Mouse (Mus musculus) MEL (cell line): ENCODE data around the gene Mtx1. TPM values are rescaled to one million over a fixed set of nuclear protein-coding genes. Genes with fewer than 3 reads are reported as not detected.

Source experiments
- DNase-seq: peaks from one replicate; pipeline ENCODE4 v3.0.0; 2011; ENCODE audit warnings: low read depth, low spot score
- H3K27ac ChIP-seq: 2 replicates; pipeline ENCODE4 v1.5.1; 2012; ENCODE audit warnings: low read depth, mild to moderate bottlenecking, control low read depth, low read length, moderate library complexity; ENCODE audit not compliant: control insufficient read depth
- H3K27me3 ChIP-seq, 2 experiments: fragments of 150-350 bp in 1 of 2; sonication (generic) in 1 of 2; 2 replicates each; pipeline ENCODE4 v1.6.1; 2012; ENCODE audit warnings: low read length in 2 of 2, mild to moderate bottlenecking in 2 of 2, improper control_type of control experiment in 1 of 2, moderate library complexity in 1 of 2; ENCODE audit not compliant: insufficient read depth in 2 of 2, control insufficient read depth in 1 of 2
- H3K36me3 ChIP-seq, 2 experiments: 2 replicates each; pipeline ENCODE4 v1.6.1; 2012 to 2014; ENCODE audit warnings: low read length in 2 of 2, improper control_type of control experiment in 1 of 2, inconsistent platforms in 1 of 2, mild to moderate bottlenecking in 1 of 2; ENCODE audit not compliant: insufficient read depth in 2 of 2, control insufficient read depth in 1 of 2
- H3K4me1 ChIP-seq, 2 experiments: fragments of 150-350 bp in 1 of 2; sonication (generic) in 1 of 2; 2 replicates each; pipeline ENCODE4 v1.6.1; 2012; ENCODE audit warnings: low read length in 2 of 2, improper control_type of control experiment in 1 of 2, mild to moderate bottlenecking in 1 of 2; ENCODE audit not compliant: insufficient read depth in 2 of 2, control insufficient read depth in 1 of 2
- H3K4me3 ChIP-seq, 2 experiments: fragments of 150-350 bp in 1 of 2; sonication (generic) in 1 of 2; 2 replicates each; pipeline ENCODE4 v1.5.1; 2012; ENCODE audit warnings: low read depth in 2 of 2, low read length in 2 of 2, mild to moderate bottlenecking in 2 of 2, moderate library complexity in 2 of 2, control low read depth in 1 of 2, improper control_type of control experiment in 1 of 2; ENCODE audit not compliant: control insufficient read depth in 1 of 2, insufficient read depth in 1 of 2
- H3K79me2 ChIP-seq: 2 replicates; pipeline ENCODE4 v1.6.1; 2012; ENCODE audit warnings: mild to moderate bottlenecking, low read length, moderate library complexity; ENCODE audit not compliant: control insufficient read depth, poor library complexity, insufficient read depth
- H3K9ac ChIP-seq: 2 replicates; pipeline ENCODE4 v1.6.1; 2012; ENCODE audit warnings: low read depth, mild to moderate bottlenecking, control low read depth, low read length, moderate library complexity; ENCODE audit not compliant: control insufficient read depth, poor library complexity, severe bottlenecking
- H3K9me3 ChIP-seq: fragments of 150-350 bp; sonication (generic); replicated peaks from 2 replicates; pipeline ENCODE4 v1.6.1; 2012; ENCODE audit warnings: mild to moderate bottlenecking, low read length, improper control_type of control experiment, moderate library complexity; ENCODE audit not compliant: insufficient read depth
- CHD1 ChIP-seq: IDR thresholded peaks from 2 replicates; pipeline ENCODE4 v1.6.1; 2012; ENCODE audit warnings: low read depth, mild to moderate bottlenecking, inconsistent platforms, low read length, improper control_type of control experiment
- CTCF ChIP-seq, 3 experiments: IDR thresholded peaks in 2 of 3; conservative IDR thresholded peaks in 1 of 3; 2 replicates each; pipeline ENCODE4 v1.5.1; 2011 to 2012; ENCODE audit warnings: low read length in 3 of 3, low read depth in 2 of 3, mild to moderate bottlenecking in 2 of 3, improper control_type of control experiment in 1 of 3, inconsistent platforms in 1 of 3, mixed read lengths in 1 of 3, moderate library complexity in 1 of 3; ENCODE audit not compliant: control insufficient read depth in 1 of 3, insufficient read depth in 1 of 3, poor library complexity in 1 of 3, severe bottlenecking in 1 of 3
- E2F4 ChIP-seq: IDR thresholded peaks from 2 replicates; pipeline ENCODE4 v1.6.1; 2011; ENCODE audit warnings: low read depth, low read length, improper control_type of control experiment, borderline replicate concordance
- ELF1 ChIP-seq: IDR thresholded peaks from 2 replicates; pipeline ENCODE4 v1.6.1; 2014; ENCODE audit warnings: low read depth, mild to moderate bottlenecking, inconsistent platforms, low read length, improper control_type of control experiment, moderate library complexity
- EP300 ChIP-seq, 2 experiments: IDR thresholded peaks; 2 replicates each; pipeline ENCODE4 v1.6.1; 2011; ENCODE audit warnings: improper control_type of control experiment in 2 of 2, low read length in 2 of 2, low read depth in 1 of 2, mild to moderate bottlenecking in 1 of 2
- ETS1 ChIP-seq: IDR thresholded peaks from 2 replicates; pipeline ENCODE4 v1.6.1; 2012; ENCODE audit warnings: low read depth, mild to moderate bottlenecking, inconsistent platforms, low read length, improper control_type of control experiment, moderate library complexity
- GATA1 ChIP-seq: IDR thresholded peaks from 2 replicates; pipeline ENCODE4 v1.6.1; 2011; ENCODE audit warnings: low read depth, low read length, improper control_type of control experiment
- MAFK ChIP-seq: IDR thresholded peaks from 2 replicates; pipeline ENCODE4 v1.6.1; 2011; ENCODE audit warnings: low read depth, mild to moderate bottlenecking, low read length, improper control_type of control experiment, borderline replicate concordance
- MAX ChIP-seq: IDR thresholded peaks from 2 replicates; pipeline ENCODE4 v1.6.1; 2011; ENCODE audit warnings: low read length, improper control_type of control experiment
- MAZ ChIP-seq: IDR thresholded peaks from 2 replicates; pipeline ENCODE4 v1.6.1; 2012; ENCODE audit warnings: low read depth, mild to moderate bottlenecking, inconsistent platforms, low read length, improper control_type of control experiment
- MXI1 ChIP-seq: IDR thresholded peaks from 2 replicates; pipeline ENCODE4 v1.6.1; 2011; ENCODE audit warnings: mild to moderate bottlenecking, low read depth, low read length, improper control_type of control experiment
- MYB ChIP-seq: IDR thresholded peaks from 2 replicates; pipeline ENCODE4 v1.6.1; 2011; ENCODE audit warnings: mild to moderate bottlenecking, low read depth, low read length, improper control_type of control experiment
- MYC ChIP-seq: IDR thresholded peaks from 2 replicates; pipeline ENCODE4 v1.6.1; 2011; ENCODE audit warnings: low read depth, mild to moderate bottlenecking, low read length, improper control_type of control experiment, moderate library complexity
- NELFE ChIP-seq: IDR thresholded peaks from 2 replicates; pipeline ENCODE4 v1.6.1; 2011; ENCODE audit warnings: low read depth, low read length, improper control_type of control experiment
- POLR2A ChIP-seq, 2 experiments: IDR thresholded peaks; 2 replicates each; pipeline ENCODE4 v1.6.1; 2011 to 2012; ENCODE audit warnings: low read length in 2 of 2, mild to moderate bottlenecking in 2 of 2, control low read depth in 1 of 2, improper control_type of control experiment in 1 of 2, low read depth in 1 of 2, moderate library complexity in 1 of 2; ENCODE audit not compliant: control insufficient read depth in 1 of 2, insufficient read depth in 1 of 2, poor library complexity in 1 of 2
- POLR2AphosphoS2 ChIP-seq: IDR thresholded peaks from 2 replicates; pipeline ENCODE4 v1.6.1; 2011; ENCODE audit warnings: low read length, improper control_type of control experiment
- POLR2AphosphoS5 ChIP-seq: IDR thresholded peaks from 2 replicates; pipeline ENCODE4 v1.6.1; 2012; ENCODE audit warnings: low read depth, borderline replicate concordance, mild to moderate bottlenecking, inconsistent platforms, low read length, moderate library complexity, mixed read lengths
- RAD21 ChIP-seq: IDR thresholded peaks from 2 replicates; pipeline ENCODE4 v1.6.1; 2011; ENCODE audit warnings: mild to moderate bottlenecking, low read depth, low read length, improper control_type of control experiment
- RCOR1 ChIP-seq: IDR thresholded peaks from 2 replicates; pipeline ENCODE4 v1.6.1; 2012; ENCODE audit warnings: low read depth, mild to moderate bottlenecking, inconsistent platforms, low read length, improper control_type of control experiment
- SIN3A ChIP-seq: IDR thresholded peaks from 2 replicates; pipeline ENCODE4 v1.6.1; 2012; ENCODE audit warnings: low read length, improper control_type of control experiment, inconsistent platforms
- SMC3 ChIP-seq: IDR thresholded peaks from 2 replicates; pipeline ENCODE4 v1.6.1; 2011; ENCODE audit warnings: low read depth, low read length, improper control_type of control experiment
- TAL1 ChIP-seq: IDR thresholded peaks from 2 replicates; pipeline ENCODE4 v1.6.1; 2012; ENCODE audit warnings: mild to moderate bottlenecking, inconsistent platforms, low read length, moderate library complexity, mixed read lengths
- TBP ChIP-seq: IDR thresholded peaks from 2 replicates; pipeline ENCODE4 v1.8.0; 2011; ENCODE audit warnings: low read depth, low read length, improper control_type of control experiment
- TCF12 ChIP-seq: IDR thresholded peaks from 2 replicates; pipeline ENCODE4 v1.6.1; 2014; ENCODE audit warnings: low read depth, mild to moderate bottlenecking, inconsistent platforms, low read length, improper control_type of control experiment, moderate library complexity
- ZC3H11A ChIP-seq: IDR thresholded peaks from 2 replicates; pipeline ENCODE4 v1.6.1; 2012; ENCODE audit warnings: low read depth, mild to moderate bottlenecking, inconsistent platforms, low read length, improper control_type of control experiment
- ZMIZ1 ChIP-seq: IDR thresholded peaks from 2 replicates; pipeline ENCODE4 v1.6.1; 2012; ENCODE audit warnings: low read depth, mild to moderate bottlenecking, inconsistent platforms, low read length, improper control_type of control experiment, moderate library complexity
- ZNF384 ChIP-seq: IDR thresholded peaks from 2 replicates; pipeline ENCODE4 v1.6.1; 2012; ENCODE audit warnings: low read depth, mild to moderate bottlenecking, inconsistent platforms, low read length, improper control_type of control experiment
- polyA plus RNA-seq, 2 experiments: library from polyadenylated mRNA; stranded (reverse) in 1 of 2; unstranded in 1 of 2; fragments of >175 nt in 1 of 2; fragments of >200 nt in 1 of 2; gene quantifications; 2 replicates each; pipeline versions ENCODE4 v1.2.1 to v1.2.4; 2012; ENCODE audit warnings: low replicate concordance in 2 of 2, low read depth in 1 of 2; ENCODE audit not compliant: insufficient read length in 2 of 2, insufficient read depth in 1 of 2, missing spikeins in 1 of 2
- total RNA-seq: library from RNA; depleted of rRNA; stranded (reverse); fragments of 300-350 nt; gene quantifications from 2 replicates; pipeline ENCODE4 v1.2.3, GENCODE M21; 2012

The Mtx1 gene
- total and polyA plus RNA-seq, 3 experiments = 314 to 369 TPM; not detected in 1

- TF ChIP-seq TAL1 (no peak), MYB (no peak; the same call in 1 of the 2 replicates), ZMIZ1 (peak; percentile 90), MAX (peak; percentile 58; the same call in 1 of the 2 replicates), TBP (no peak), MAFK (no peak), TCF12 (peak; percentile 36; the same call in 1 of the 2 replicates), CTCF (IDR thresholded peaks at IDR 0.05 in 2 of 3, conservative IDR thresholded peaks at IDR 0.05 in 1 of 3; ENCODE audit: control insufficient read depth in 1 of 3, insufficient read depth in 1 of 3, low read depth in 2 of 3, low read length in 3 of 3, poor library complexity in 1 of 3, severe bottlenecking in 1 of 3) (no peak), EP300 (IDR thresholded peaks at IDR 0.05; ENCODE audit: low read depth in 1 of 2, low read length in 2 of 2) (peak in 1 of 2 experiments; percentile 54; a peak in 2 of 4 replicates), E2F4 (peak; percentile 60; the same call in 1 of the 2 replicates), RAD21 (no peak), CHD1 (peak; percentile 76; the same call in 1 of the 2 replicates), MXI1 (peak; percentile 77), SIN3A (peak; percentile 80), ZNF384 (no peak), MAZ (peak; percentile 95), POLR2AphosphoS5 (no peak), SMC3 (no peak)
These were observed 43.6 kb downstream of the Mtx1 start, which contains the start of gene Fam189b (continued) for GRCm38 (mm10) chr3:89183058-89183958.

GRCm38 (mm10) chr3:89182531-89183057 lies 44.3 kb downstream of the Mtx1 start:
- peaks cover 20% of the 10 kb centered on the region for H3K79me2 ChIP-seq
- DNase-seq = peak; percentile 93
- H3K9ac ChIP-seq = peak overlapping the region; percentile 50
- peak overlapping the region; percentile 92 for H3K27ac ChIP-seq
- peak overlapping the region; percentile 9 to 16; a peak in 3 of 4 replicates for H3K4me3 ChIP-seq
- H3K9me3 ChIP-seq = no peaks in the 10 kb centered on the region
- TF ChIP-seq TCF12 = no peak; the same call in 1 of the 2 replicates
- peak; percentile 95 for TF ChIP-seq MYB
- no peak for TF ChIP-seq POLR2AphosphoS2
- no peak for TF ChIP-seq ZC3H11A
- peak; percentile 73; the same call in 1 of the 2 replicates for TF ChIP-seq NELFE
- no peak; the same call in none of the 2 replicates for TF ChIP-seq SIN3A
- TF ChIP-seq POLR2A (IDR thresholded peaks at IDR 0.05; ENCODE audit: control insufficient read depth in 1 of 2, insufficient read depth in 1 of 2, low read depth in 1 of 2, low read length in 2 of 2, poor library complexity in 1 of 2) = no peak; a peak in 2 of 4 replicates
- peak; percentile 60; the same call in 1 of the 2 replicates for TF ChIP-seq MAX
- peak; percentile 83 for TF ChIP-seq GATA1
- peak; percentile 66 for TF ChIP-seq TBP
- peak; percentile 98 for TF ChIP-seq ZNF384
- peak; percentile 76 to 92; a peak in 3 of 4 replicates for TF ChIP-seq EP300 (IDR thresholded peaks at IDR 0.05; ENCODE audit: low read depth in 1 of 2, low read length in 2 of 2)
- peak; percentile 85 for TF ChIP-seq ETS1
- peak; percentile 45 for TF ChIP-seq RCOR1
- peak; percentile 34; the same call in 1 of the 2 replicates for TF ChIP-seq MXI1
- TF ChIP-seq MAFK = no peak; the same call in 1 of the 2 replicates
- TF ChIP-seq ZMIZ1 = no peak
- TF ChIP-seq CHD1 = 0 out of 2 replicates have a peak, but pooled peaks have one; percentile 77
- TF ChIP-seq MYC = peak; percentile 74
- peak; percentile 85 for TF ChIP-seq ELF1
- no peaks in the 10 kb centered on the region for H3K27me3 ChIP-seq
- peaks cover 7 to 54% of the 10 kb centered on the region in 2 experiments for H3K36me3 ChIP-seq
- peaks cover 18 to 65% of the 10 kb centered on the region in 2 experiments for H3K4me1 ChIP-seq
